Mouse (Mus musculus): ENCODE measurements at regions not wholly inside any gene's neighbourhood (a gene's known extent, or its start where the extent isn't known, plus 50 kb on each side); places are given as distances from the start of the nearest gene placed in this dataset.

- peak; percentile 46 for DNase-seq
These were observed 156.7 kb upstream of the Cypt15 start for GRCm38 (mm10) chrX:39189417-39189816.

DNA sequence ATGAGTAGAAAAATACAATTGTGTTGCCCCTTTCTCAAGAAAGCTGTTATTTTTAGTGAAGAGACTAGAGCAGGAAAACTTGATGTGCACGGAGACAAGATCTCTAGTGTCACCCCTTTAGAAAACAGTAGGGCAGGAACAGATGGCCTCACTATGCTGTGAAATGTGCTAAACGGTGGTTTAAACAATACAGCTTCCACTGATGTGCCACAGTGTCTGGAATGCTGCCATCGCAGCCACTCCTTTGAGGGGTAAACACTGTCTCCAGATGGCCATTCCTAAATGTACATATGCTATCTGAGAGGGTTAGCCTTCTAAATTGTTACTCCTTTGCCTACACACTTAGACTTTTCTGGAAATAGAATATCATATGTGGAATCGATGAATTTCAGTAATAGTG is 116.4 kb upstream of the Cypt15 start:
- peak; percentile 34 for DNase-seq

DNA sequence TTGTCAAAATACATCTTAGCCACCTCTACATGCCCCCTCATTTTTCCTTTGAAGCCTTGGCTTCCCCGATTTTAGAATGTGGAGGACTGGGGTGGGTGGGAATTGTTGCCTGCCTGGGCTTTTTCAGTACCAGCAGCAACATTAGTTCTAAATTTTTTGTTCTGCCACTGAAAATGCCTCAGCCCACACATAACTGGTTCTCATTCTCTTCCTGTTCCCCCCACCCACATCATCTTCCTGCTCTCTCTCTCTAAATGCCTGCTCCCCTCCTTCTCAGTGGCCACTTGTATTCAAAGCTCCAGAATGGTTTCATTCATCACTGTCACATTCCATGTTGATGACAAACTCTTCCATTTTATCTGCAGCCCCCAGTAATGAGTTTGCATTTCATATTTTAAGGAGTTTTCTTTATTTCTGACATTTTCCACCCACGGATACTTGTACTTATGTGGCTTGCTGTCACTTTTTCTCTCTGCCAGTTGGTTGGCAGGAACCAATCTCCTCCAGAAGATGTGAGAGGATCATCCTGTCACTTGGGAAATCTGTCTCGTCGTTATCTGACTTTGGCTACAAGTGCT is 95.8 kb upstream of the Cypt15 start:
- peak; percentile 41 for DNase-seq

Data from layer of hippocampus, adult 9-11 months (tissue).